Mouse (Mus musculus): ENCODE data around the gene Zmat3. TPM values are rescaled to one million over a fixed set of nuclear protein-coding genes. Genes with fewer than 3 reads are reported as not detected.

The Zmat3 gene
- polyA plus RNA-seq, 1 experiment: 3.7 TPM

- TF ChIP-seq CTCF (IDR thresholded peaks at IDR 0.05; ENCODE audit: extremely low read depth, insufficient read depth, insufficient read length, insufficient replicate concordance): peak; percentile 26; the same call in 1 of the 2 replicates
- no peak for TF ChIP-seq POLR2A (IDR thresholded peaks at IDR 0.05; ENCODE audit: low read depth, low read length)
- Histone ChIP-seq H3K4me1 (ENCODE audit: control insufficient read depth, insufficient read depth, insufficient read length) (no peaks in the 10 kb centered on the region), H3K4me3 (ENCODE audit: extremely low read depth, insufficient read depth, insufficient read length) (no peak overlapping the region), H3K27ac (ENCODE audit: insufficient read depth, low read length) (no peak overlapping the region), H3K36me3 (ENCODE audit: control insufficient read depth, insufficient read depth, low read length) (no peaks in the 10 kb centered on the region), H3K27me3 (ENCODE audit: control insufficient read depth, insufficient read depth, low read length) (no peaks in the 10 kb centered on the region)
- 60% methylated on average over 2 of the region's 2 CpGs for WGBS
- DNase-seq (ENCODE audit: low read depth in 1 of 2, low spot score in 2 of 2): no peak
Measured at GRCm38 (mm10) chr3:32379891-32380290, 14.1 kb upstream of the Zmat3 start.

DNA sequence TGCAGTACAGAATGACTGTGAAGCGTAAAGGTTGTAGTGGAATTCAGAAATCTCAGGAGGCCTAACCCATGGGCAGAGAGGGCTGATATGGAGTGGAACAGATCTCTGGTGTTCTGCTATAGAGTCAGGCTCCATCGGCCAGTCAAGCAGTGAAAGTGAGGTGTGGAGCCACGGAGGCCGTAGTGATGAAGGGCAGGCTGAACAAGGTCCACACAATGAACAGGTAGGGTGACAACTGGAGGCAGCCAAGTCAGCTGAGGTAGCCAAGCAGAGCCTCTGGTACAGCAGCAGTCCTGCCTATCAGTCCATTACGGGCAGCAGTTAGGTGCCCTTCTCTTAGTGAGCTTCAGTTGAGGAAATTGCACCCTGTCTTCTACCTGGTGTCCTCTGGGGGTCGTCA, 7.4 kb upstream of the Zmat3 start:
- Histone ChIP-seq H3K36me3 (ENCODE audit: control insufficient read depth, insufficient read depth, low read length) (no peaks in the 10 kb centered on the region), H3K27ac (ENCODE audit: insufficient read depth, low read length) (no peak overlapping the region), H3K27me3 (ENCODE audit: control insufficient read depth, insufficient read depth, low read length) (no peaks in the 10 kb centered on the region), H3K4me1 (ENCODE audit: control insufficient read depth, insufficient read depth, insufficient read length) (no peaks in the 10 kb centered on the region), H3K4me3 (ENCODE audit: extremely low read depth, insufficient read depth, insufficient read length) (no peak overlapping the region)
- TF ChIP-seq POLR2A (IDR thresholded peaks at IDR 0.05; ENCODE audit: low read depth, low read length) (no peak), CTCF (IDR thresholded peaks at IDR 0.05; ENCODE audit: extremely low read depth, insufficient read depth, insufficient read length, insufficient replicate concordance) (no peak)
- DNase-seq (ENCODE audit: low read depth in 1 of 2, low spot score in 2 of 2): no peak
- 89% methylated on average over 6 of the region's 6 CpGs for WGBS

GRCm38 (mm10) chr3:32372470-32372869, 6.7 kb upstream of the Zmat3 start:
- no peak for TF ChIP-seq CTCF (IDR thresholded peaks at IDR 0.05; ENCODE audit: extremely low read depth, insufficient read depth, insufficient read length, insufficient replicate concordance)
- no peak for TF ChIP-seq POLR2A (IDR thresholded peaks at IDR 0.05; ENCODE audit: low read depth, low read length)
- Histone ChIP-seq H3K27ac (ENCODE audit: insufficient read depth, low read length) (no peak overlapping the region), H3K4me1 (ENCODE audit: control insufficient read depth, insufficient read depth, insufficient read length) (no peaks in the 10 kb centered on the region), H3K27me3 (ENCODE audit: control insufficient read depth, insufficient read depth, low read length) (no peaks in the 10 kb centered on the region), H3K4me3 (ENCODE audit: extremely low read depth, insufficient read depth, insufficient read length) (no peak overlapping the region), H3K36me3 (ENCODE audit: control insufficient read depth, insufficient read depth, low read length) (no peaks in the 10 kb centered on the region)
- WGBS: 88% methylated on average over 8 of the region's 8 CpGs
- no peak for DNase-seq (ENCODE audit: low read depth in 1 of 2, low spot score in 2 of 2)

DNA sequence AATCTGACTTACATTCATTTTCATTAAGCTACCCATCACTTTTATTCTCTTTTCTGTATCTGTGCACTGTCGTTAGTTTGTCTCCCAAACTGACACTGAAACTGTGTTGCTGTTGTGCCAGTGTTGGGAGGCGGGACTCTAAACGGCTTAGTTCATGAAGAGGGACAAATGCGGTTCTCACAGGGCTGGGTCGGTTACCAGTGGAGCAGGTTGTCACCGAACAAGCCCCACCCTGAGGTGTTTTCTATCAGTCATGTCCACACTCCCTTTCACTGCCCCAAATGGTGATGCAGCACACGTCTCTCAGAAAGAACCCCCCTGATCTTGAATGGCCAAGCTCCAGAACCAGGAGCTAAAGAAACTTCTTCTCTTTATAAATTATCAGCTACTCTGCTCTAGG, 6.1 kb upstream of the Zmat3 start:
- DNase-seq (ENCODE audit: low read depth in 1 of 2, low spot score in 2 of 2): no peak
- TF ChIP-seq POLR2A (IDR thresholded peaks at IDR 0.05; ENCODE audit: low read depth, low read length) (no peak), CTCF (IDR thresholded peaks at IDR 0.05; ENCODE audit: extremely low read depth, insufficient read depth, insufficient read length, insufficient replicate concordance) (no peak)
- Histone ChIP-seq H3K4me1 (ENCODE audit: control insufficient read depth, insufficient read depth, insufficient read length) (no peaks in the 10 kb centered on the region), H3K4me3 (ENCODE audit: extremely low read depth, insufficient read depth, insufficient read length) (no peak overlapping the region), H3K27ac (ENCODE audit: insufficient read depth, low read length) (no peak overlapping the region), H3K27me3 (ENCODE audit: control insufficient read depth, insufficient read depth, low read length) (no peaks in the 10 kb centered on the region), H3K36me3 (ENCODE audit: control insufficient read depth, insufficient read depth, low read length) (no peaks in the 10 kb centered on the region)
- 84% methylated on average over 7 of the region's 7 CpGs for WGBS

GRCm38 (mm10) chr3:32367516-32367915, 1.7 kb upstream of the Zmat3 start:
- peaks cover 6% of the 10 kb centered on the region for H3K4me1 ChIP-seq (ENCODE audit: control insufficient read depth, insufficient read depth, insufficient read length)
- H3K36me3 ChIP-seq (ENCODE audit: control insufficient read depth, insufficient read depth, low read length): no peaks in the 10 kb centered on the region
- H3K4me3 ChIP-seq (ENCODE audit: extremely low read depth, insufficient read depth, insufficient read length): no peak overlapping the region
- H3K27me3 ChIP-seq (ENCODE audit: control insufficient read depth, insufficient read depth, low read length): no peaks in the 10 kb centered on the region; the same call in 1 of the 2 replicates
- no peak for DNase-seq (ENCODE audit: low read depth in 1 of 2, low spot score in 2 of 2)
- TF ChIP-seq CTCF (IDR thresholded peaks at IDR 0.05; ENCODE audit: extremely low read depth, insufficient read depth, insufficient read length, insufficient replicate concordance) (no peak), POLR2A (IDR thresholded peaks at IDR 0.05; ENCODE audit: low read depth, low read length) (no peak)
- WGBS: 88% methylated on average over 1 of the region's 1 CpGs
- no peak overlapping the region for H3K27ac ChIP-seq (ENCODE audit: insufficient read depth, low read length)

DNA sequence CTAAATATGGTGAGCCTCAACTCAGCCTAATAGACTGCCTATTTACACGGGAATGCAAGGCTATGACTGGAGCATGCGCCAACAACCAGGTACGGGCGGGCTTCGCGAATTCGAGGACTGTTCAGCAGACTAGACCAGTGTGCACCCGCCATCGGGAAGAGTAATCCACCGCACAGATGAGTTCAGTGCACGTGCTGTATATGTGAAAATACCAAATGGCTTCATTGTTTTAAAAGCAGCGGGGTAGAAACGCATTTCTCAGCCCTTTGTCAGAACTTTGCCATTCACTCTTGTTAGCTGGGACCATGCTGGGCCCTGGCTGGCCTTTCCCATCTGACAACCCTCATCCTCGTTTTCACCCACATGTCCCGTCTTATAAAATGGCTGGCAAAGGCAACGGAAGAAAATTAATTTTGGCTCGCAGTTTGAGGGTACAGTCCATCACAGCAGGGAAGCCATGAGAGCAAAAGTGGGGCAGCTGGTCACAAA, 476 bp upstream of the Zmat3 start:
- peak overlapping the region; percentile 83 for H3K4me3 ChIP-seq (ENCODE audit: extremely low read depth, insufficient read depth, insufficient read length)
- TF ChIP-seq POLR2A (IDR thresholded peaks at IDR 0.05; ENCODE audit: low read depth, low read length): no peak
- TF ChIP-seq CTCF (IDR thresholded peaks at IDR 0.05; ENCODE audit: extremely low read depth, insufficient read depth, insufficient read length, insufficient replicate concordance): no peak

DNA sequence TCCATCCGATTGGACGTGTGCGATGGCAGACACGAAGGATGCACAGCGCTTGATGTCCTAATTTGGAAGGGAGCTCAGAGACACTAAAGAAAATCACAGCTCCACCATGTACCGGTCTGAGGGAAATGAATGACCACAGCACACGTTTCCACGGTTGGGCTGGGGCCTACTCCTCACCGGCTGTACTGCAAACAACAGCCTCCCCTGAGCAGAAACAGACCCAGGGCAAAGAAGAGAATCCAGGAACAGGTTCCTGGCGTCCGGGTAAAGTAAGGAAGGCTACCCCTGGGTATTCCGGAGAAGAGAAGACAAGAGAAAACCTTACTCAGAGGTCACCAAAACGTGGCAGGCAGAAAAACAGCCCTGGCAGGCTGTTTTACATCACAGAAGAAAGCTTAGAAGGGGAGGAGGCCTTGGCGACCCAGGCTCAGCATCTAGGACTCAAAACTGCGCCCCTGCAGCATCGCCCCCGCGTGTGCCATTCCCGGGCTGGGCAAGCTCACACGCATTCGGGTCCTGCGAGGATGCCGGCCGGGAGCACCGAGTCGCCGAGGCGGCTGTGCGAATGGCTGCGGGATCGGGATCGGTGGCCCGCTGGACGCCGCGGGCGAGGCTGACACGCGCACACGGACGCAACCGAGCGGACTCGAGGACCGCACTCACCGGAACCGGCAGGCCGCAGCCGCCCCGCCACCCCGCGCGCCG, 821 bp downstream of the Zmat3 start:
- Histone ChIP-seq H3K36me3 (ENCODE audit: control insufficient read depth, insufficient read depth, low read length) (no peaks in the 10 kb centered on the region), H3K27ac (ENCODE audit: insufficient read depth, low read length) (no peak overlapping the region), H3K4me3 (ENCODE audit: extremely low read depth, insufficient read depth, insufficient read length) (peak overlapping the region; percentile 83), H3K27me3 (ENCODE audit: control insufficient read depth, insufficient read depth, low read length) (no peaks in the 10 kb centered on the region; the same call in 1 of the 2 replicates), H3K4me1 (ENCODE audit: control insufficient read depth, insufficient read depth, insufficient read length) (peaks cover 6% of the 10 kb centered on the region)
- no peak for DNase-seq (ENCODE audit: low read depth in 1 of 2, low spot score in 2 of 2)
- WGBS: 9% methylated on average over 53 of the region's 54 CpGs
- TF ChIP-seq POLR2A (IDR thresholded peaks at IDR 0.05; ENCODE audit: low read depth, low read length) (no peak), CTCF (IDR thresholded peaks at IDR 0.05; ENCODE audit: extremely low read depth, insufficient read depth, insufficient read length, insufficient replicate concordance) (no peak)

More for the DNA sequence above, 476 bp upstream of the Zmat3 start:
- Histone ChIP-seq H3K4me1 (ENCODE audit: control insufficient read depth, insufficient read depth, insufficient read length) (peaks cover 6% of the 10 kb centered on the region), H3K36me3 (ENCODE audit: control insufficient read depth, insufficient read depth, low read length) (no peaks in the 10 kb centered on the region), H3K27me3 (ENCODE audit: control insufficient read depth, insufficient read depth, low read length) (no peaks in the 10 kb centered on the region; the same call in 1 of the 2 replicates), H3K27ac (ENCODE audit: insufficient read depth, low read length) (no peak overlapping the region)
- 72% methylated on average over 17 of the region's 17 CpGs for WGBS
- no peak for DNase-seq (ENCODE audit: low read depth in 1 of 2, low spot score in 2 of 2)
